Mouse (Mus musculus): ENCODE results near the gene Atoh8. TPM values are rescaled to one million over a fixed set of nuclear protein-coding genes. Genes with fewer than 3 reads are reported as not detected.

Atoh8 gene
- total RNA-seq, 2 experiments from 2014 or later, result 1.1 to 1.8 TPM

DNA sequence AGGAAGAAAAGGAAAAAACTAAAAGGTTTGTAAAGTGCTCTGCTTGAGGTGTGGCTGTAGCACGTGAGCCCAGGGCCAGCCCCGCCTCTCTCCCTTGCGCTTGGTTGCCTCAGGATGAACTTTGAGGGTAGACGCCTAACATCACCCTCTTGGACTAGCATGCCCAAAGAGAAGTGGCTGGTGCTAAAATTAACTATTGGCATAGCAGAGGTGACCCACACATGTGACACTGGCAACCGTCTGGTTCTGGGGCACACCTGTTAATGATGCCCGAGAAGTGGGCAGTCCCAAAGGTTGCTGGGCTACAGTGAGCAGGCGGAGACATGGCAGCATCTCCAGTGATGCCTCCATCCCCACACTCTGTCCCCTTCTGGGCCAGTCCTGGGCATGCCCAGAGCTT, 24.1 kb upstream of the Atoh8 start:
- DNase-seq (ENCODE audit: low spot score in 2 of 2), result no peak
- intact Hi-C loops (cut with DNase I), result no loop called here

DNA sequence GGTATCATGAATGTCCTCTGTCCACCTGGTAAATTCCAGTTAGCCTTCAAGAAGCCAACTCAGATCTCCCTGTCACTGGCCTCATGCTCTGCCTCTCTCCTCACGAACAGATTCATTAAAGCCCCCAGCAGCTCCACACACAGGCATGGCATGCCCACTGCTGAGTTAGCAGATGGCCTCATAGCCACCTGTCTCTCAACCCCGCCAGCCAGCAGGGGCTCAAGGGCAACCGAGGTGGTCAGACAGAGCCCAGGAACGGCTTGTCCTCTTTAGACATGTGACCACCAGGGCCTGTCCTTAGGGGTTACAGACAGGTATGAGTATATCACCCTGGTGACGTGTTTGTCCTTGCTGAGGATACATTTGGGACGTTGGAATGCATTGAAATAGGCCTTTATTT, 19.9 kb upstream of the Atoh8 start:
- no peak for DNase-seq (ENCODE audit: low spot score in 2 of 2)
- intact Hi-C loops (cut with DNase I), result no loop called here

DNA sequence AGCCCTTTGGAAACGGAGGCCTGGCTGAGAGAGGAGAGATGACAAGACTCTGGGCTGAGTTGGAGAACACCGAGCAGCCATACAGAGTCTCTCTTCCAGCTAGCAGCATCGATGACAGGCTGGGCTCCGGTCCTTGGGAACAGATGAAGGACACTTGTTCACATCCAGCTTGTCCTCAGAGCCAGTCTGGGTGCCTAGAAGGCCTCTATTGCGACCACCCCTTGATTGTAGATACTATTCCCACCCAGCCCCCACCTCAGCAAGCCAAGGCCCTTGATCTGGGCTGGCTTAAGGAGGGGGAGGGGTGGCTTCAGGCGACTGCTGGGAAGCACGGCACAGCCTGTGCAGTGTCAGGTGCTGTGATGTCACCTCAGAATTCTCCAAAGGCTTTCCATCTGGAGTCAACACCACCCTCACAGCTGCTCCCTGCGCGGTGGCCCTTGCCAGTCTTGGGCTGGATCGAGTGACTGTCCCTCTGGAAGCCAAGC, 19.3 kb upstream of the Atoh8 start:
- intact Hi-C loops (cut with DNase I), result no loop called here
- DNase-seq (ENCODE audit: low spot score in 2 of 2), result no peak

DNA sequence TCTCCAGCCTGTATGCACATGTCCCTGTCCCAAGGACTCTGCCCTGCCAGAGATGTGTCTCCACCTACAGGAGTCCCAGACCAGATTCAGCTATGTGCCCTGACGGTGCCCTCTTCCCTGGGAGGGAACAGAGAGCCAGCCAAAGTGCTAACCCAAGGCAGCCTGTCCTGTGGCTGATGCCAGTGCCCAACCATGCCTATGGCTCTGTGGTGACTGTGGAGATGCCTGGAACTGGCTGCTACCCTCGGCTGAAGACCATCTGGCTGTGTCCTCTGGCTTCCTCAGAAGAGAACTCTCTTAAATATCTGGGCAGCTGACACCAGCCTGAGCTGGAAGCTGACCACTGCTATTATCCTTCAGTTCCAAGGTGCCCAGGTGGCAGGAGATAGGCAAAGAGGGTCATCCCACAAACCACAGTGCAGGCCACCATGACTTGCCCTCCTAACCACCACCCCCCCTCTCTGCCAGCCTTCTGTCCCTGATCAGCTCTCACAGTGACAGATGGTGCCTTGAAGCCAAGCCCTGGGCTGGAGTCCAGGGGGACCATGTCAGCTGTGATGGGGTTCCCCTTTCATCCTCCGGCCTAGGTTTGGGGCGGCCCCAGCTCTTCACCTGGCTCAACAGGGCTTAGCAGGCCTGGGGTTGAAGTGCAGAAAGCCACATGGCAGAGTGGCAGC, 18.7 kb upstream of the Atoh8 start:
- intact Hi-C loops (cut with DNase I), result no loop called here
- no peak for DNase-seq (ENCODE audit: low spot score in 2 of 2)

DNA sequence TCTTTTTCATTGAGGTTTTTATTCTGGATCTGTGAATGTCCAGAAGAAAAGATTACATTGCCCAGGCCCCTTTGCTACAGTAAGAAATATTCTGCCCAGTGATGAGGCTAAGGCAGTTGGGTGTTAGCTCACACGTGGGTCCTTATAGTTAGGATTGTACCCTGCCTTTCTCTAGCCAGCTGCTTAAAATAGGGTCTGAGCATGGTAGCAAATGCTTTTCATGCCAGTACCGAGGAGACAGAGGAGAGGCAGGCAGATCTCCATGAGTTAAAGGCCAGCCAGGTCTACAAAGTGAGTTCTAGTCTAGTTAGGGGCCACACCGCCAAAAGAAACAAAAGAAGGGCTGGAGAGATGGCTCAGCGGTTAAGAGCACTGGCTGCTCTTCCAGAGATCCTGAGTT, 17.8 kb upstream of the Atoh8 start:
- no peak for DNase-seq (ENCODE audit: low spot score in 2 of 2)
- intact Hi-C loops (cut with DNase I), result no loop called here

DNA sequence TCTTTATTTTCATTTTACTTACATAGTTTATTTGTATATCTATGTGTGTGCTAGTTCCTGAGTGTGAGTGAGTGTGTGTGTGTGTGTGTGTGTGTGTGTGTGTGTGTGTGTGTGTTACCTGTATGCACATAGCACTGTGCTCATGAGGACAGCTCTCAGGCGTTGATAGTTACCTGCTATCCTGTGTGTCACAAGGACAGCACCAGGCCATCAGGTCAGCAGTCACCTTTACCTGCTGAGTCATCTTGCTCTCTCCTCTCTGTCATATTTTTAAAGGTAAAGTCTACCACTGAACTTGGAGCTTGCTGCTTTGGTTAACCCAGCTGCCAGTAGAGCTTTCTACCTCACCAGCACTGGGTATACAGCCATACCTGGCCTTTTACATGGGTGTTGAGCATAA, 17.1 kb upstream of the Atoh8 start:
- DNase-seq (ENCODE audit: low spot score in 2 of 2), result no peak
- intact Hi-C loops (cut with DNase I), result no loop called here

DNA sequence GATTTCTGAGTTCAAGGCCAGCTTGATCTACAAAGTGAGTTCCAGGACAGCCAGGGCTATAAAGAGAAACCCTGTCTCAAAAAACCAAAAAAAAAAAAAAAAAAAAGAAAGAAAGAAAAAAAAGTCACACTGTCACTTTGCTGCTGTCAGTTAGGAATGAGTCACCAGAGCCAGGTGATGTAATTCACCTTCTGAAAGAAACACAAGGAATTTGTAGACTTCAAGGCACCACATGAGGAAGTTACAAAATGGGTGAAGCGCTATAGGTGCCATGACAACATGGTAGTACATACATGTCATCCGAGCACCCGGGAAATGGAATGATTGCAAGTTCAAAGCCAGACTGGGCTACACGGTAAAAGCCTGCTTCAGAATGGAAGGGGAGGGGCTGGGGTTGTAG, 14.6 kb upstream of the Atoh8 start:
- intact Hi-C loops (cut with DNase I), result no loop called here
- no peak for DNase-seq (ENCODE audit: low spot score in 2 of 2)

DNA sequence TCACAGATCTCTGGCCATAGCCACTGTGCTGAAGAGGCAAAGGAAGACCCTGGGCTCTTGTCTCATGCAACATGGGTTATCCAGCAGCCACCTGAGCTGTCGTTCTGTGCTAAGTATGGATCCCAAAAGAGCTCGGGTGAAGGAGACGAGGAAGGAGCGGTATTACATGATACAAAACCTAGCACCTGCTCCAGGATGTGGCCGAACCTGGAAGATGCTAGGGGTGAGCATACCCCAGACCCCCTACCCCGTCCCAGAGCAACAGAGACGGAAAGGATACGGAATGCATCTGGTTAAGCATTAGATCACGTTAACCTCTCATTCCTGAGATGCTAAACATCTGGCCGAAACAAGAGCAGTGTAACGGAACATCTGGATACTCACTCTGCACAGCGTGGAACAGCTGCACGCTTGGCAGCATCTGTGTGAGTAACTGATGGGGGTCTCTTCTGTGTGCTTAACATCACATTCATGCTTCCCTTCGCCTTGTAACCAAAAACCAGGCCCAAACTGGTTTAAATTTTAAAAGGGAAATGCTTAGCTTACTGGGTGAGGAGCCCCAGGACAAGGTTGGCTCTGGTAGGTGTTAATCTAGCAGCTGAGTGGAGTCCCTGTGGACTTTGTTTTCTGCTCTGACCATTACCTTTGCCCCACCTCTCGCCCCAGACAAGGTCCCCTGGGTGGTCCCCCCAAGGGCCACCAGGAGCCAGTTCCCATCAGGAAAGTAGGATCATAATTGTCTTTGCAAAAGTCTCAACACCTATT, 13.0 kb upstream of the Atoh8 start:
- no peak for DNase-seq (ENCODE audit: low spot score in 2 of 2)
- intact Hi-C loops (cut with DNase I), result no loop called here

DNA sequence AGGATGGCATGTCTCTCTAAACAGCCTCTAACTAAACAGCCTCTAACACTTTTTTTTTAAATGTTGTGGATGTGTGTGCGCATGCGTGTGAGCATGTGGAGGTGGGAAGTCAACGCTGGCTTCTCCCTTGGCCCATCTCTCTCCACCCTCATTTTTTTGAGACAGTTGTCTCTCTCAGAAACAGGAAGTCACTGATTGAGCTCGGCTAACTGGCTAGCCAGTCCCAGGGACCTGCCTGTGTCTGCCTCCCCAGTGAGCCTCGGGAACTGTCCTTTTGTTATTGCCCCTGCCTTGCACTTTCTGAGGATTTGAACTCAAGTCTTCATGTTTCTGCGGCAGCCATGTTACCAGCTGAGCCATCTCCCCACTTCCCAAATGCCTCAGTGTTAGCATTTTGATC, 10.9 kb upstream of the Atoh8 start:
- intact Hi-C loops (cut with DNase I), result no loop called here
- DNase-seq (ENCODE audit: low spot score in 2 of 2), result no peak

DNA sequence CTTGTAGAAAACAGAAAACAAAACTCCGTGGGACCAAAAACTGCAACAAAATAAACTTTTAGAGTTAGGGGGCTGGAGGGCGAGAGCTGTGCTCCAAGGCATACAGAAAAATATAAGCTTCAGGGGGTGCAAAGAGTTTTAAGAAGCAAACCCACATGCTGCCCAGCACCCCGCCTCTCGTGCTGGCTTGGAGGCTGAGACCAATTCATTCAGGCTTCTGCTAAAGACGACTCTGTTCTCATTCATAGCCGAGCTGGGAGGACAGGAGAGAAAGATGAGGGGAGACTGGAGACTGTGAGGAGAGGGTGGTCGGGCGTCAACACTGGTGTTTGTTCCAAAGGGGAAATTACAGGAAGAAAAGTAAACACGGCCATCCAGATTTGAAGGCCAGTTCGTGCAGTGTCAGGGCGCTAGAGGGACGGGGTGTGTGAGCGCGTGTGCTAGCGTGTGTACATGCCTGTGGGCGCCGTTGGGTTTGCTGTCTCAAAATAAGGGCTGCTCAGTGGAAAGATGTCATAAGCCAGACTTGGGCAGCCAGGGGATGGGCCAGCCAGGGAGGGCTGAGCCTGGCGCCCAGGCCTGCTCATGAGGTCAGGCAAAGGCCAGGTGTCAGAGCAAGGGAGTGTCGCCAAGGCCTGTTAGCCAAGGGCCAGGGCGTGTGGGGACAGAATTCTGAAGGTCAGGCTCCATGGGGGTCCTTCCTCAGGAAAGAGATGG, 9.3 kb upstream of the Atoh8 start:
- no peak for DNase-seq (ENCODE audit: low spot score in 2 of 2)
- intact Hi-C loops (cut with DNase I), result no loop called here

DNA sequence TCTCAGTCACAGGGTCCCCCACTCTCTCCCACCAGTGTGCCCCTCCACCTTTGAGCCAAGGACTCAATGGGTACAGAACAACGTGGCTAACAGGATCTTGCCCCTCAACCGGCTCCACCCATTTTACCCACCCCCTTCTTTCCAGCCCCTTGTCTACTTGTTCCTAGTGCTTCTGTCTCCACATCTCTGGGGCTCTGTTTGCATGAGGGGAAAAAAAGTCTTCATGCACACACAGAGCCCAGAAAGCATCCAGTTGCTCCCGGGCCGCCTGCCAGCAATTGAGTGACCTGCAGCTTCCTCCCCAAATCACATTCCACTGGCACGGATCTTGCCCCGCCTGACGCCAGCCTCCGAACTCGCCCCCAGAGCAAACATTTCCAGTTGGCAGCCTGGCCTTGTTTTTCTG, 8.8 kb upstream of the Atoh8 start:
- intact Hi-C loops (cut with DNase I), result no loop called here
- peak; percentile 44 to 57 for DNase-seq (ENCODE audit: low spot score in 2 of 2)

DNA sequence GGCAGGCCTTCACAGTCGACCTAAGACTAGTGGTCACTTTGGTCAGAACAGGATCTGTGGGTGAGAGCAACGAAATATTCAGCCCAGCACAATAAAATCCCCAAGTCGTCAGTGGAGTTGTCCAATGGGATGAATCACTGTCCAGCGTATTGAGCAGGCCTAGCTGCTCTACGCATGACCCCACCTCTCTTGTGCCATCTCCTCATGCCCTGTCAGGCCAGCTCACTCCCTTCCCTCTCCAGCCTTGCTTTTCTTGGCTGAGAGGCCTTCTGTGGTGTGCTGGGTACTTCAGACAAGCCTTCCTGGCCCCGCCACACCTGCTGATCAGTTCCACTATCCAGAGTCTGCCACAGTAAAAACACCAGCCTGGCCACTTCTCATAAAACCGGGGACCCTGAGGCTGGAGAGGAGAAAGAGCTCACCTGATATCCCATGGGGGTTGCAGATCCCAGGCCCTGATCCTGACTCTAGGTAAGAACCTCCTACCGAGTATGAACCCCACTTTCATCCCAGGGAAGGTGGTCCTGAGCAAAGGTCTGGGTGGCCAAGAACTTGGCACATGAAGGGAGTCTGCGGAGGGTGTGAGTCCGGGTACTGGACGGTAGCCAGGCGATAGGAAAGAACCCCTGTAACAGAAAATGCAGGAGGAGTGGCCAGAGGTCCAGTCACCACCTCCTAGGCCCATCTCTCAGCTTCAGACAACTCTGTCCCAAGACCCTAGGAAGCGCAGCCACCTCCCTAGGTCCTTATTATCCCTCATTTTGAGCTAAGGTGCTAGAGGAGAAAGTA, 7.3 kb upstream of the Atoh8 start:
- no peak for DNase-seq (ENCODE audit: low spot score in 2 of 2)
- intact Hi-C loops (cut with DNase I), result no loop called here

DNA sequence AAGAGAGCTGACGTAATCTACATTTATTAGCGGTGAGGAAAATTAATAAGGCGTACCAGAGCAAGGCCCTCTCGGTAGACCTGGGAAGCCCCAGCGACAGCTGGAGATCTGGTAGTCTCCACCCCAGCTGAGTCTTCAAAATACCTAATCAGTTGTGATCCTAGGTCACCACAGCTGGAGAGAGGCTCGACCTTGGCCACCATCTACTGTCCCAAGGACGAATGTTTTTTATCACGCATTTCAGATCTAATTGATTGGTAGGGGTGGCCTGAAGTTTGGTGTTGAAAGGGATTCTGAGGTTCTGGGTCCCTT, 6.4 kb upstream of the Atoh8 start:
- intact Hi-C loops (cut with DNase I), result no loop called here
- no peak for DNase-seq (ENCODE audit: low spot score in 2 of 2)

DNA sequence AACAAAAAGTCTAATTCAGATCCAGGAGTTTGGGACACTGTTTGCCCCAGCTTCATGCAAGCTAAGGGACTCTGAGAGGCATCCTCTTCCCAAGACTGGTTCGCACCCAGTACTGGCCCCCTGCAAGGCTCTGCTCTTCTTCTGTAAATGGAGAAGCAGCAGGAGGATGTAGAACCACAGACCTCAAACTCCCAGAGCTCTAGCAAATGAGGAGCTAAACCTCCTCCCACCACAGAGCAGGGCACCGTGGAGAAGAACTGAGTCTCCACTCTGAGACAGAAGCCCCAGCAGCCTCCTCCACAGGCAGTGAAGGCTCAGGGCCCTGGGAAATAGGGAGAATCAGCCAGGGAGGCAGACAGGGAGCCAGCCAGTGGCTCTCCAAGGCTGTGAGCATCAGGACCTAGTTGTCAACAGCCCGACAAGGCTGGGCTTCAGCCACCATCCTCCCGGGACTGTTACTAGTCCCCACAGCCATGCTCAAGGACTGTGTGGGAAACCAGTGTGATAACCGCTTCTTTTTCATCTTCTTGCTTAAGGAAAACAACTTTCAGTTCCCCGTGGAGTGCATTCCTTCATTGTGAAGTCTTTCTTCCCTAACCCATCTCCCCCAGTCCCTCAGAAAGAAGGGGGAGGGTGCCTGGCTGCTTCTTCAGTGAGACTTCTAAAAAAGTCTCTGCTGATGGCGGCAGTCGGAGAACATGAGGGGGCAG, 5.9 kb upstream of the Atoh8 start:
- DNase-seq (ENCODE audit: low spot score in 2 of 2), result no peak
- intact Hi-C loops (cut with DNase I), result no loop called here

DNA sequence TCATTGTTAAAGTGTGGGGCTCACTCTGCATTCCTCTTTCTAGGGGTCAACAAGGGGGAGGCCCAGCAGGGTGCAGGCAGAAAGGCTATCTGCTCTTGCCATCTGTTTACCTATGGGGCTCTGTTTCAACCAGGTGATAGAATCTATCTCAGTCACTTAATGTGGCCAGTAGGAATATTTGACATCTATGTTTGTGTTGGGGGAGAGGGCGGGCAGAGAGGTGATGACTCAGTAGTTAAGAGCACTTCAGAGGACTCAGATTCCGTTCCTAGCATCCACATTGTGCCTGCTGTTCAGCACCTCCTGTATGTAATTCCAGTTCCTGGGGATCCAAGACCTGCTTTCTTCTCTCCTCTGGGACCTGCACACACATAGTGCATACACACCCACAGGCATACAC, 4.7 kb upstream of the Atoh8 start:
- DNase-seq (ENCODE audit: low spot score in 2 of 2), result no peak
- intact Hi-C loops (cut with DNase I), result no loop called here

DNA sequence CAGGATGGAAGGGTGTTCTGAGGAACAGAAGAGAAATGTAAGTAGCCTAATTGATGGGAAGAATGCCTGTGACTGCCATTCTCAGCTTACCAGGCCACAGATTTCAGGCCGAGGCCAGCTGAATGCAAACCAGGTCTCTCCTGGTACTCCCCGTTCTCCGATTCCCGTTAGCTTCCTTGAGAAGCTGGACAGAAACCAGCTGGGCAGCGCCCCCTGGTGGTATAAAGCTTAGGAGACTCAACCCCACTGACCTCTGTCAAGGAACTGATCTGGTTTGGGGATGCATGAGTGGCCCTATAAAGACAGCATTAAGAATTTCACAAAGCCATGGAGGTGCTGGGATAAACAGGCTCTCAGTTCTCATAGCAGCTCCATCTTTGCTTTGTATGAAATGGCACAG, 1.7 kb upstream of the Atoh8 start:
- peak; percentile 68 to 79 for DNase-seq (ENCODE audit: low spot score in 2 of 2)
- intact Hi-C loops (cut with DNase I), result loop anchor here (1.0 to 2.0 kb wide), 2 partner anchors 24 to 51 kb away; no protein-coding TSS in a partner anchor

DNA sequence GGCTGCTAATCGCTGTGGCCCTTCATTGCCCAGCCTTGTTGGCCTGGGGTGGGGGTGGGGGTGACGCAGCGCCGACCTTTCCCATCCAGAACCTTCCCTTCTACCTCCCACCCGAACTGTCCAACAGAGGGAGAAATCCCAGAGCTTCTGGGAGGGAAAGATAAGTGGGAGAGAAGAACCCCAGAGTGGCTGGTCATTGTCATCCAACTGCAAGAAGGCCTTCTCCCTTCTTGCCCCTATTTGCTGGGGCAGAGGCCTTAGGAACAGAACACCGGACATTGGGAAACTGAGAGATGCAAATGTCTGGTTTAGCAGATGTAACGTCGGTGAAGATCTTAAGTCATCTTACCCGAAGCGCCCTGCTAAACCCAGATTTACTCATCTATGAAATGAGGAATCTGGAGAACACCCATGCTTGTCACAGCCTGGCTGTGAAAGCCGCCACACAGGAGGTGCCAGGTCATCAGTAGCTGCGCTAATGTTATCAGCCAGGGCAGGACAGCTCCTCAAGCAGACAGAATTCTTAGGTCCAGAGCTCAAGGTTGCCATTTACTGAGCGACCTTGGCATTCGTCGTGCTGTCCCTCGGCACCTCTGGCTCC, 530 bp upstream of the Atoh8 start:
- DNase-seq (ENCODE audit: low spot score in 2 of 2), result no peak
- intact Hi-C loops (cut with DNase I), result loop anchor here (2.0 kb wide), 1 partner anchor 25 kb away; no protein-coding TSS in a partner anchor

DNA sequence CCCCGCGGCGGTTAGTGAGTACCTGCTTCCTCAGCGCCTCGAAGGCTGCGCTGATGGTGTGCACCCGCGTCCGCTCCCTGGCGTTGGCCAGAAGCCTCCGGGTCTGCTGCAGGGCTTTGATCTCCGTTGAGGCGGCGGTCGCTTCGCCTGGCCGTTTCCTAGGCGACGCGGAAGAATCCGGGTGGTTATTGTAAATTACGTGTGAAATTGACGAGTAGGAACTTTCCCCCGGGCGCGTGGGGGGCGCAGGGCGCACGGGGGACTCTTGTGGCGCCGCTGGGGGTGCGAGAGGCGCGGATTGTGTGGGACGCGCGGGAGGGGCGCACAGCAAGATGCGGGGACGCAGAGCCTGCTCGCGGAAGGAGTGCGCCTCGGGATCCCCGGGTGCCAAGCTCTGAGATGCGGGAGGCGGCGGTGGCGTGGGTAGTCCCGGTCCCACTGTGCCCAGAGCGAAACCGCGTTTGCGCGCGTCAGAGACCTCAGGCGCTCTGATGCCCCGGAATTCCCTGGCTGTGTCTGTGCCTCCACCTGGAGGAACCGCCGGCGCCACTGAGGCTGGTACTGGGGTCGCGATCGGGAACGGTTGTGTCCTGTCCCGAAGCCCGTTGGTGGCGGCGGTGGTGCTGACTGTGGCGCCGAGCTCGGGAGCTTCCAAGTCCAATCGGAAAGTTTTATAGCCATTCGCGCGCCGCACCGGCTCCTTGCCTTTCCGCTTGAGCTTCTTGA, 842 bp downstream of the Atoh8 start:
- DNase-seq (ENCODE audit: low spot score in 2 of 2), result peak; percentile 34 to 42
- intact Hi-C loops (cut with DNase I), result no loop called here
